Mouse (Mus musculus): Measurements from ENCODE around the gene Extl1.
A peak's percentile ranks its signal among the peaks of the same experiment; 100 is the strongest.

The Extl1 gene

DNA sequence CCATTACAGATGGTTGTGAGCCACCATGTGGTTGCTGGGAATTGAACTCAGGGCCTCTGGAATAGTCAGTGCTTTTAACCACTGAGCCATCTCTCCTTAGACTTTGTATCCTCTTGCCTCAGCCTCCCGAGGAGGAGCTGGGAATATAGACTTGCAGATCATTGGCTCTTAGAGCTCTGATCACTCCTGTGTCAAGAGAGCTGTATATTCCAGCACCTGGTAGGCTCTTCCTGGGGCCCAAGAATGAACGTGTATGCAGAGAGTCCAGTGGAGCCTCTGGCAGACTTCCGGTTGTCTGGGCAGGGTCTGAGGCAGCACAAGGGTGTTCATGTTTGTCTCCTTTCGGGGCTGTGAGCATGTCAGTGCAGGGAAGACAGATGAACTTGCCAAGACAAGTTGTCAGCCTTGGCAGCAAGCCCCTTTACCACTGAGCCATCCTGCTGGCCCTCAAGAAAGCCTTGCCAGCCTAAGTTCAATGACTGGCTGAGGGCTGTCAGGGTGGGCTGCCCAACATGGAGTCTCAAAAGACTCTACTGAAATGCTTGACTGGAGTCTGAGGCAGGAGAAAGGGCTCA is 69.5 kb downstream of the Extl1 start:
- no peak for DNase-seq (ENCODE audit: low spot score)

DNA sequence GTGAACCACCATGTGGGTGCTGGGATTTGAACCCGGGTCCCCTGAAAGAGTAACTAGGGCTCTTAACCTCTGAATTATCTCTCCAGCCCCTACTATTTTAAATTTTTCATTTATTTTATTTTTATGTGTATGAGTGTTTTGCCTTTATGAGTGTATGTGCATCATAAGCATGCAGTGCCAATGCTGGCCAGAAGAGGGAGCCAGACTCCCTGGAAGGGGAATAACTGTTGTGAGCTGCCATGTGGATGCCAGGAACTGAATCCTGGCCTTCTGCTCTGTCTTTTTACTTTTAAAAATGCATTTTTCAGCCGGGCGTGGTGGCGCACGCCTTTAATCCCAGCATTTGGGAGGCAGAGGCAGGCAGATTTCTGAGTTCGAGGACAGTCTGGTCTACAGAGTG is 70.7 kb downstream of the Extl1 start:
- no peak for DNase-seq (ENCODE audit: low spot score)

DNA sequence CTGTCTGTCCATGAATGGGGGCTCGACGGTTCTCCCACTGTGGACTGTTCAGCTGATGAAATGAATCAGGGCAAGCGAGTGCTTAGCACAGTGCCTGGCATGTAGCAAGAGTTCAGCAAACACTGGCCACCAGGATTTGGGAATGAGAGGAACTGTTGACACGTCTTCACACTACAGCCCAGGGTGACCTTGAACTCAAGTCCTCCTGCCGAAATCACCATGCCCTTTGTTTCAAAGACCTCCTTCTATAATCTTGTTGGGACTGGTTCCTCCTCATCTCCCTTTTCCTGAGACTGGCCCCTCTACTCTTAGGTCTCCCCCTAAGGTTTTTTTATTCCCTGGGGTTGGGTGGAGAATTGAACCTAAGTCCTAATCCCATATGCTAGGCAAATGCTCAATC is 71.3 kb downstream of the Extl1 start:
- DNase-seq (ENCODE audit: low spot score), result no peak

DNA sequence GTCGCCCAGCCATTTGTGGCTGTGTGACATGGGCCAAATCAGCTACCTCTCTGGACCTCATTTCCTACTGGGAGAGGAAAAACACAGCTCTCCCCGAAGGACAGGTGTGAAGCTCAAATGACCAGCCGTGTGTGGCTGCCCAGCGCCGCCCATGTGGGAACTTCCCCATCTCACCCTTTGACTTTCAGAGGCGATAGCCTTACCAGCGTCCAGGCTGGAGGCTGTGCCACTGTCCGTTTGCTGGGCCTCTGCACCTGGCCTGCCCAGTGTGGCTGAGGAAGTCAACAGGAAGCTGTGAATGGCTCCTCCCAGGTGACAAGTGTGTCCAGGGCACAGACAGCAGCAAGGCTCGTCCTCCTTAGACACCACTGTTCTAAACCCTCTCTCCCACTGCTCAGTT is 71.9 kb downstream of the Extl1 start:
- DNase-seq (ENCODE audit: low spot score), result no peak

DNA sequence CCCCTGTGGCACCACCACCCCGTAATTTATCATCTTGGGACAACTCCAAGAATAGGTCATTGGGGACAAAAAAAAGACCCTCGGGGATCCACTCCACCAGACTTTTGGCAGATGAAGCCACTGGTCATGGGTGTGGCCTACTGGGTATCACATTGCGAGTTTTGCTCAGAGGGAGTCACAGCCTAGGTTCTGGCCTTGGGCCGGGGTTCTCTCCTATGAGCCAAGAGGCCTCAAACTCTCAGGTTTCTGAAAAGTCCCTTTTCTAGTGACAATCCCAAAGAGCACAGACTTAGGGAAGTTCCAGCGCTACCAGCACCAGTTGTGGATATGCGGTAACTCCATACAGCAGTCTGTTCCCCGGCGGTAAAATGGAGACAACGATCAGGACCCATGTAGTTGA is 73.0 kb downstream of the Extl1 start:
- no peak for DNase-seq (ENCODE audit: low spot score)

DNA sequence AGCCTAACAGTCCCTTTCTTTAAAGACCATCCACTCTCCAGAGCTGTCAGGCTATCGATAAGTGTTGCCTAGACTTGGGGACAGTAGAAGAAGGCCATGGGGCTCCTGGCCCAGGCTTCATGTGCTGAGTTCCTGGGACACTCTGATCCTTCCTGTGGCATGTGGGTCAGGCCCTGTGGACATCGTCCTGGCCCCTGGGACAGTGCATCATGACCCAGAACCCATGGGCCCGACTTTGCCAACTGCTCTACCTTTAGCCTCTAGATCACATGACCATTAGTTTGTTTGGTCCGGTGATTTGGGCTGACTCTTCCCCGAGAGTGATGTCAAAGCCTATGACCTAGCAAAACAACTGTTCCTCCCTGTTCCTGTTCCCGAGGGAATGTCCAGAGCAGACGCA is 73.5 kb downstream of the Extl1 start:
- DNase-seq (ENCODE audit: low spot score), result no peak

DNA sequence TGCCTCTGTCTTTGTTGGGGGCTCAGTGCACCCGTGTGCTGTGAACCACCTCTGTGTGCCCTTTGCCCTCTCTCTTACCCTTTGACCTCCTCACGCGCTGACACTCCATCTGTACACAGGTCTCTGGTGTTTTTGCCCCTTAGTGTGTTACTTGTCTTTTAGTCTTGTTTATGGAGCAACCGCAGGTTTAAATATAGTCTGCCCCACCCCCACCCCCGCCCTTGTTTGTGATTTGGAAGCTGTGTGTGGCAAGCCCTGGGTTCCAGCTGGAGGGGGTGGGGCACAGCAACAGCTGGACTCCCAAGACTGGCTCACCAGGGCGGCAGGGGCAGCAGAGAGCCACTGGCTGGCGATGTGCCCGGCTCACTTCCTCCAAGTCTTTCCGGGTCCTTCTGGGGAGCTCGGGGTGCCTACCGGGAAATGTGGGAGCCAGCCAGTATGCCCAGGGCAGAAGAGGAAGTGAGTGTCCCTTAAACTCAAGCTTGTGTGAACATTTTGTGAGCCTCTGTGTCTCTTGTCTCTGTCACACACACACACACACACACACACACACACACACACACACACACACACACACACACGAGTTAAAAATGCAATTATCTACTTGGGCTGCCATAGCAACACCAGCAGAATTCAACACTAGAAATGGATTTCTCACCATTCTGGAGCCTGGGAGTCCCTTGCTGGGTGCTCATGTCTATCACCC is 76.1 kb downstream of the Extl1 start:
- peak; percentile 81 for DNase-seq (ENCODE audit: low spot score)

DNA sequence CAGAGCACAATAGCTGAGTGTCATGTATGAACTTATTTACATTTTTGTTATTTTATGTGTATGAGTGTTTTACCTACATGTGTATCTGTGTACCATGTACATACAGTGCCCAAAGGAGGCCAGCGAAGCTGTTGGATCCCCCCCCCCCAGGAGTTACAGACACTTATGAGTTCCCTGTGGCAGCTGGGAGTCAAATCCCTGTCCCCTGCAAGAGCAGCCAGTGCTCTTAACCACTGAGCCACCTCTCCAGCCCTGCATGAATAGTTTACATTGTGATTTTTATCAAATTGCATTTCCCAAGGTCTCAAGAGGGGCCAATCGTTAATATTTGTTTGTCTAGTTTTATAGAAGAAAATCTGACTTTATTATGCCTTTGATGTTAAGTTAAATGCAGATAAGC is 76.7 kb downstream of the Extl1 start:
- no peak for DNase-seq (ENCODE audit: low spot score)
